Mouse (Mus musculus) Patski (cell line): Measurements from ENCODE around the gene Tmem95. TPM values are rescaled to one million over a fixed set of nuclear protein-coding genes. Genes with fewer than 3 reads are reported as not detected.

Experiments
- ATAC-seq: fragments of 100-300 bp; one replicate; pipeline ENCODE4 v1.8.0; 2021
- CTCF ChIA-PET: fragments of 350-600 bp; sonication (Branson Sonifier 250); formaldehyde crosslinking; loops from one replicate; lab custom pipeline; 2022; ENCODE audit warnings: inconsistent platforms; lab: Charles Lee
- POLR2A ChIA-PET: fragments of 350-600 bp; sonication (Branson Sonifier 250); formaldehyde crosslinking; loops from one replicate; lab custom pipeline; 2022; ENCODE audit warnings: antibody characterized with exemption, inconsistent platforms; lab: Charles Lee
- DNase-seq: peaks from one replicate; pipeline ENCODE4 v3.0.0-alpha.2; 2011; ENCODE audit warnings: low read depth, low spot score
- H3K27me3 ChIP-seq: fragments of 371-371 bp; one replicate; pipeline ENCODE4 v1.5.1; 2021
- CTCF ChIP-seq: fragments of 100-300 bp; IDR thresholded peaks from one replicate; pipeline ENCODE4 v1.5.1; 2021
- in situ Hi-C: fragments of 300-500 bp; cut with MboI; formaldehyde crosslinking; loops from 3 replicates; pipeline ENCODE4 v1.11.1; 2018; ENCODE audit warnings: low pct_unique_long_range_greater_than_20kb, mixed read lengths
- polyA plus RNA-seq: library from polyadenylated mRNA; unstranded; gene quantifications from one replicate; pipeline ENCODE4 v1.2.3, GENCODE M21; 2021

The Tmem95 gene
- polyA plus RNA-seq, 1 experiment from 2014 or later, result 0.12 TPM

GRCm38 (mm10) chr11:69853994-69854393, 23.8 kb downstream of the Tmem95 start:
- ChIA-PET POLR2A (interaction anchor here (1.5 kb wide), 1 partner anchor 15 kb away, joined by 3 read pairs; the partner anchor contains the start of gene Tmem256), CTCF (interaction anchor here (1.4 kb wide), 1 partner anchor 48 kb away, joined by 3 read pairs; the partner anchor contains the start of gene Tmem102)
- ATAC-seq (no peak), DNase-seq (no peak)
- peaks cover 5% of the 10 kb centered on the region for H3K27me3 ChIP-seq
- in situ Hi-C loops, result no loop called here
- no peak for TF ChIP-seq CTCF

- ChIA-PET CTCF (interaction anchor here (1.3 kb wide), 1 partner anchor 21 kb away, joined by 4 read pairs; no protein-coding TSS in a partner anchor), POLR2A (interaction anchor here (0.6 to 1.0 kb wide), 2 partner anchors 20 to 54 kb away, joined by 4 read pairs; no protein-coding TSS in a partner anchor)
- H3K27me3 ChIP-seq, result no peaks in the 10 kb centered on the region
- in situ Hi-C loops, result no loop called here
- ATAC-seq, result no peak
- no peak for TF ChIP-seq CTCF
- DNase-seq, result no peak
These were observed 27.1 kb downstream of the Tmem95 start for GRCm38 (mm10) chr11:69850754-69851153.

- ChIA-PET POLR2A (no interaction called here), CTCF (no interaction called here)
- DNase-seq (no peak), ATAC-seq (no peak)
- no peaks in the 10 kb centered on the region for H3K27me3 ChIP-seq
- TF ChIP-seq CTCF, result no peak
- in situ Hi-C loops, result no loop called here
These were observed 27.9 kb downstream of the Tmem95 start for GRCm38 (mm10) chr11:69849884-69850283.

GRCm38 (mm10) chr11:69849128-69849527, 28.7 kb downstream of the Tmem95 start:
- POLR2A ChIA-PET, result no interaction called here
- TF ChIP-seq CTCF, result no peak
- DNase-seq, result no peak
- in situ Hi-C loops, result no loop called here
- H3K27me3 ChIP-seq, result no peaks in the 10 kb centered on the region
- CTCF ChIA-PET, result no interaction called here
- no peak for ATAC-seq

GRCm38 (mm10) chr11:69848021-69848420, 29.8 kb downstream of the Tmem95 start:
- no peaks in the 10 kb centered on the region for H3K27me3 ChIP-seq
- ATAC-seq (no peak), DNase-seq (no peak)
- ChIA-PET CTCF (no interaction called here), POLR2A (no interaction called here)
- in situ Hi-C loops, result no loop called here
- TF ChIP-seq CTCF, result no peak

GRCm38 (mm10) chr11:69846738-69847688, 30.8 kb downstream of the Tmem95 start:
- CTCF ChIA-PET, result no interaction called here
- in situ Hi-C loops, result no loop called here
- H3K27me3 ChIP-seq, result no peaks in the 10 kb centered on the region
- DNase-seq (no peak), ATAC-seq (no peak)
- POLR2A ChIA-PET, result interaction anchor here (1.1 kb wide), 1 partner anchor 10 kb away, joined by 5 read pairs; the partner anchor contains the start of genes Nlgn2 and Tmem256
- no peak for TF ChIP-seq CTCF

GRCm38 (mm10) chr11:69846198-69846680, 31.6 kb downstream of the Tmem95 start, which contains the start of gene Plscr3:
Gene Plscr3 (plus strand): TSS chr11:69846376.
- TF ChIP-seq CTCF, result no peak
- POLR2A ChIA-PET, result interaction anchor here (1.1 kb wide), 1 partner anchor 9 kb away, joined by 5 read pairs; the partner anchor contains the start of genes Nlgn2 and Tmem256
- peak; percentile 46 for DNase-seq
- in situ Hi-C loops, result no loop called here
- H3K27me3 ChIP-seq, result no peaks in the 10 kb centered on the region
- CTCF ChIA-PET, result no interaction called here
- peak; percentile 85 for ATAC-seq

- no peaks in the 10 kb centered on the region for H3K27me3 ChIP-seq
- DNase-seq (peak; percentile 15), ATAC-seq (no peak)
- ChIA-PET POLR2A (interaction anchor here (0.7 to 1.1 kb wide), 2 partner anchors 16 to 60 kb away, joined by 3 to 4 read pairs; no protein-coding TSS in a partner anchor), CTCF (no interaction called here)
- in situ Hi-C loops, result no loop called here
- TF ChIP-seq CTCF, result no peak
These were observed 39.1 kb downstream of the Tmem95 start for GRCm38 (mm10) chr11:69838714-69839104.

- DNase-seq (peak; percentile 96), ATAC-seq (peak; percentile 83)
- H3K27me3 ChIP-seq, result no peaks in the 10 kb centered on the region
- in situ Hi-C loops, result no loop called here
- no peak for TF ChIP-seq CTCF
- POLR2A ChIA-PET, result interaction anchor here (0.6 to 1.8 kb wide), 4 partner anchors 9 to 119 kb away, joined by 3 to 5 read pairs (median 4); no protein-coding TSS in a partner anchor
- CTCF ChIA-PET, result no interaction called here
These were observed 39.7 kb downstream of the Tmem95 start, which contains the start of gene Tmem256 for GRCm38 (mm10) chr11:69837952-69838713. Gene Tmem256 (plus strand): TSS chr11:69838514.

- TF ChIP-seq CTCF, result no peak
- ATAC-seq, result peak; percentile 47
- DNase-seq, result no peak
- in situ Hi-C loops, result no loop called here
- ChIA-PET POLR2A (interaction anchor here (1.1 to 1.8 kb wide), 2 partner anchors 9 to 59 kb away, joined by 4 to 5 read pairs; no protein-coding TSS in a partner anchor), CTCF (interaction anchor here (1.4 kb wide), 1 partner anchor 31 kb away, joined by 3 read pairs; no protein-coding TSS in a partner anchor)
- no peaks in the 10 kb centered on the region for H3K27me3 ChIP-seq
These were observed 40.2 kb downstream of the Tmem95 start, which contains the start of gene Nlgn2 for GRCm38 (mm10) chr11:69837604-69837951. Gene Nlgn2 (minus strand): TSS chr11:69837784.
